Mouse (Mus musculus) C2C12 (cell line): ENCODE data around the gene Ap1m1.

Experiments
- CTCF ChIP-seq: IDR thresholded peaks from one replicate; pipeline ENCODE4 v1.5.1; 2011; ENCODE audit not compliant: control insufficient read depth, insufficient read depth, insufficient read length
- USF1 ChIP-seq: IDR thresholded peaks from one replicate; pipeline ENCODE4 v1.6.1; 2011; ENCODE audit warnings: low read depth, mild to moderate bottlenecking, control low read depth, moderate library complexity

GRCm38 (mm10) chr8:72295679-72296078 is 55.9 kb downstream of the Ap1m1 start:
- TF ChIP-seq USF1 (no peak), CTCF (no peak)
